Mouse (Mus musculus) forebrain, embryonic 16.5 days (tissue): ENCODE measurements around the gene Btbd9. TPM values are rescaled to one million over a fixed set of nuclear protein-coding genes. Genes with fewer than 3 reads are reported as not detected.

Experiments used
- ATAC-seq: fragments of 200-750 bp; cut with Nextera tagmentation; 2 replicates; pipeline ENCODE4 v1.8.0; 2017; ENCODE audit warnings: mild to moderate bottlenecking, moderate library complexity
- H3K27ac ChIP-seq: fragments of 300-500 bp; sonication (generic); 2 replicates; pipeline ENCODE4 v1.5.1; 2014; ENCODE audit warnings: low read length, control low read depth
- H3K27me3 ChIP-seq: fragments of 300-500 bp; sonication (generic); replicated peaks from 2 replicates; pipeline ENCODE4 v1.6.1; 2014; ENCODE audit warnings: low read length; ENCODE audit not compliant: control insufficient read depth, insufficient read depth
- H3K36me3 ChIP-seq: fragments of 300-500 bp; sonication (generic); 2 replicates; pipeline ENCODE4 v1.6.1; 2014; ENCODE audit not compliant: control insufficient read depth, insufficient read depth
- H3K4me1 ChIP-seq: fragments of 300-500 bp; sonication (generic); replicated peaks from 2 replicates; pipeline ENCODE4 v1.6.1; 2014; ENCODE audit warnings: low read length; ENCODE audit not compliant: control insufficient read depth, insufficient read depth
- H3K4me2 ChIP-seq: fragments of 300-500 bp; sonication (generic); 2 replicates; pipeline ENCODE4 v1.6.1; 2014; ENCODE audit warnings: mild to moderate bottlenecking, low read length, control low read depth
- H3K4me3 ChIP-seq: fragments of 300-500 bp; sonication (generic); replicated peaks from 2 replicates; pipeline ENCODE4 v1.5.1; 2014; ENCODE audit warnings: mild to moderate bottlenecking, low read length, control low read depth
- H3K9ac ChIP-seq: fragments of 300-500 bp; sonication (generic); replicated peaks from 2 replicates; pipeline ENCODE4 v1.6.1; 2014; ENCODE audit warnings: low read depth, low read length, control low read depth
- H3K9me3 ChIP-seq: fragments of 300-500 bp; sonication (generic); 2 replicates; pipeline ENCODE4 v1.6.1; 2016; ENCODE audit warnings: low read length; ENCODE audit not compliant: control insufficient read depth
- WGBS: fragments of 180-500 bp; shearing (Covaris S2); extraction: QIAGEN DNeasy Blood & Tissue Kit; methylation state at CpG from one replicate; pipeline ENCODE4 v1.1.7; 2014; 5-methylcytosine and 5-hydroxymethylcytosine counted together
- polyA plus RNA-seq: library from polyadenylated mRNA; unstranded; fragments of >200 nt; fragmentation: Nextera tagmentation; extraction: Ambion mirVana; gene quantifications from 2 replicates; pipeline ENCODE4 v1.2.1, GENCODE M21; 2015

Btbd9 gene
- polyA plus RNA-seq, 1 experiment from 2014 or later = 141 TPM

GRCm38 (mm10) chr17:30612075-30612859 is 36.0 kb upstream of the Btbd9 start:
- Histone ChIP-seq H3K4me3 (peak overlapping the region; percentile 77), H3K9me3 (no peaks in the 10 kb centered on the region), H3K9ac (peak overlapping the region; percentile 86), H3K4me1 (peaks cover 18% of the 10 kb centered on the region), H3K36me3 (no peaks in the 10 kb centered on the region), H3K27me3 (no peaks in the 10 kb centered on the region), H3K27ac (peak overlapping the region; percentile 61), H3K4me2 (peak overlapping the region; percentile 77)
- peak; percentile 100 for ATAC-seq
- under 1% methylated on average over 33 of the region's 34 CpGs for WGBS

- H3K27me3 ChIP-seq = no peaks in the 10 kb centered on the region
- no peaks in the 10 kb centered on the region for H3K9me3 ChIP-seq
- H3K27ac ChIP-seq = no peak overlapping the region
- peak overlapping the region; percentile 77 for H3K4me2 ChIP-seq
- no peak for ATAC-seq
- H3K4me3 ChIP-seq = peak overlapping the region; percentile 77
- H3K9ac ChIP-seq = peak overlapping the region; percentile 86
- 23% methylated on average over 18 of the region's 18 CpGs for WGBS
- H3K4me1 ChIP-seq = peaks cover 18% of the 10 kb centered on the region
- no peaks in the 10 kb centered on the region for H3K36me3 ChIP-seq
Observed at GRCm38 (mm10) chr17:30611221-30612074, 35.2 kb upstream of the Btbd9 start.

DNA sequence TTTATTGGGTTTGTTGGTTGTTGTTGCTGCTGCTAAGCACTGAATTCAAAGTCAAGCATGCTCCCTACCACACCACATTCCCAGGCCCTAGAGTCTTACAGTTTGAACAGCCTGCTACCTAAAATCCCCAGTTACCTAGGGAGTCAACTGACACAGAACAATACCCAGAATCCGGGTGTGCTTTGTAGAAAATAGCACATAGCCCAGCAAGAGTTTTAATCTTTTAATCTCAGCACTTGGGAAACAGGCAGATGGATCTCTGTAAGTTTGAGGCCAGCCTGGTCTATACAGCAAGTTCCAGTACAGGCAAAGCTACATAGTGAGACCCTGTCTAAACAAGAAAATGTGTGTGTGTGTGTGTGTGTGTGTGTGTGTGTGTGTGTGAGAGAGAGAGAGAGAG is 34.5 kb upstream of the Btbd9 start:
- H3K27me3 ChIP-seq = no peaks in the 10 kb centered on the region
- no peak overlapping the region for H3K9ac ChIP-seq
- WGBS = 46% methylated on average over 1 of the region's 1 CpGs
- H3K36me3 ChIP-seq = no peaks in the 10 kb centered on the region
- H3K9me3 ChIP-seq = no peaks in the 10 kb centered on the region
- no peak overlapping the region for H3K4me2 ChIP-seq
- peaks cover 18% of the 10 kb centered on the region for H3K4me1 ChIP-seq
- no peak for ATAC-seq
- no peak overlapping the region for H3K27ac ChIP-seq
- H3K4me3 ChIP-seq = no peak overlapping the region

- H3K36me3 ChIP-seq = no peaks in the 10 kb centered on the region
- H3K4me3 ChIP-seq = no peak overlapping the region
- peaks cover 18% of the 10 kb centered on the region for H3K4me1 ChIP-seq
- no peak for ATAC-seq
- no peak overlapping the region for H3K4me2 ChIP-seq
- no peaks in the 10 kb centered on the region for H3K9me3 ChIP-seq
- WGBS = 96% methylated on average over 5 of the region's 5 CpGs
- no peaks in the 10 kb centered on the region for H3K27me3 ChIP-seq
- H3K9ac ChIP-seq = no peak overlapping the region
- no peak overlapping the region for H3K27ac ChIP-seq
Observed at GRCm38 (mm10) chr17:30609980-30610307, 33.7 kb upstream of the Btbd9 start.

DNA sequence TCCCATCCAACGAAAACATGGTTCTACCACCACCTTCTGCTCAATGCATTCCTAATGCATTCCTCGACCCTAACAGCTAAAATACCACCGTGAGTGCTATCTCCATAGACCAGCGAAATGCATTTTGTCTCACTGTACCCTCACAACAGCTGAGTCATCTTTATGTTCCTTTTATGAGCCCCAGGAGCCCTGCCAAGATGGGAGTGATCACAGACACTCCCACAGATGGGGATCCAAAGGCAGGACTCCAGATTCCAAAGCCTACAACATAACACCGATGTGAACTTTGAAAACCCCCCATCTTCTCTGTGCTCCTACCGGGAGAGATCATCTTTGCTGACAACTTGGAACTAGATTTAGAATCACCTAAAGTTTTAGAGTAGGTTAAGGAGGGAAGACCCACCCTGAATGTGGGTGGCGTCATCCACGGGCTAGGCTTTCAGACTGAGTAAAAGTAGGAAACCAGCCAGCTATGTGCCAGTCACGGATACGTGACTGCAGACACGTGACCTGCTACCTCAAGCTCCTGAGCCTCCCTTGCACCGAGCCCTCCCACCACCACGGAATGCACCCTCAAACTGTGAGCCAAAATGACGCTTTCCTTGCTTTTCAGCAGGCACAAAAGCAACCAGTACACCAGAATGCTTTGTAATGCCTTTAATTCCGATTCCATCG is 33.2 kb upstream of the Btbd9 start:
- no peak overlapping the region for H3K4me3 ChIP-seq
- ATAC-seq = no peak
- 77% methylated on average over 16 of the region's 16 CpGs for WGBS
- H3K27me3 ChIP-seq = no peaks in the 10 kb centered on the region
- no peaks in the 10 kb centered on the region for H3K36me3 ChIP-seq
- no peaks in the 10 kb centered on the region for H3K9me3 ChIP-seq
- H3K27ac ChIP-seq = no peak overlapping the region; the same call in 1 of the 2 replicates
- no peak overlapping the region for H3K9ac ChIP-seq
- H3K4me1 ChIP-seq = peaks cover 18% of the 10 kb centered on the region
- no peak overlapping the region for H3K4me2 ChIP-seq

DNA sequence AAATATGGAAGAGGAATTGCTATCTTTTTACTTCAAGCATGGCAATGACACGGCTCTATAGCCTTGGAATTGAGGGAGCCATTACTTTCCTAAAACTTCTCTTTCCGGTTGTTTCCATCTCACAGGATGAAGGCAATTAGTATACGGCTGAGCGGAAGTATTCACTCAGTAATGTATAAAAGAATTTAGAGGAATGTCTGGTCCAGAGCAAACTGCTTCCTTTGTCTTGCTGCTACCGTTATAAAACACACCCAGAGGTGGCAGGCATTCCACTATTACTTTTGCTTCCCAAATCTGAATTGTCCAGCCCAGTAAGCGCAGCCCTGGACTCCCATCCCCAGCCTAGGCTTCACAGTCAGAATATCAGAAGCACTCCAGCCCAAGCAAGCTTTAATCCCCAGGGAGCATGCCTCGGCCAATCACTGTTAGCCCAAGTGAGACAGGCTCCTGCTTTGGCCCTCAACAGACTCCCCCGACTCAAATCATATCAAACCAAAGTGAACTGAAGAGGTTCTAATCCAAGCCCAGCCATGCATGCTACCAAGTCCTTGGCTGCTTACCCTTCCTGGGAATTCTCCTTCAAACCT is 31.7 kb upstream of the Btbd9 start:
- no peak overlapping the region for H3K9ac ChIP-seq
- H3K4me1 ChIP-seq = peaks cover 18% of the 10 kb centered on the region
- no peaks in the 10 kb centered on the region for H3K27me3 ChIP-seq
- no peak overlapping the region for H3K4me2 ChIP-seq
- no peak overlapping the region for H3K4me3 ChIP-seq
- no peaks in the 10 kb centered on the region for H3K36me3 ChIP-seq
- 24% methylated on average over 8 of the region's 8 CpGs for WGBS
- no peaks in the 10 kb centered on the region for H3K9me3 ChIP-seq
- H3K27ac ChIP-seq = no peak overlapping the region
- no peak for ATAC-seq

GRCm38 (mm10) chr17:30607330-30607729 is 31.0 kb upstream of the Btbd9 start:
- 76% methylated on average over 7 of the region's 7 CpGs for WGBS
- no peak for ATAC-seq
- H3K9me3 ChIP-seq = no peaks in the 10 kb centered on the region
- no peak overlapping the region for H3K9ac ChIP-seq
- no peak overlapping the region for H3K4me2 ChIP-seq
- peaks cover 18% of the 10 kb centered on the region for H3K4me1 ChIP-seq
- no peaks in the 10 kb centered on the region for H3K27me3 ChIP-seq
- peaks cover 4% of the 10 kb centered on the region; the same call in 1 of the 2 replicates for H3K36me3 ChIP-seq
- no peak overlapping the region for H3K4me3 ChIP-seq
- H3K27ac ChIP-seq = no peak overlapping the region

DNA sequence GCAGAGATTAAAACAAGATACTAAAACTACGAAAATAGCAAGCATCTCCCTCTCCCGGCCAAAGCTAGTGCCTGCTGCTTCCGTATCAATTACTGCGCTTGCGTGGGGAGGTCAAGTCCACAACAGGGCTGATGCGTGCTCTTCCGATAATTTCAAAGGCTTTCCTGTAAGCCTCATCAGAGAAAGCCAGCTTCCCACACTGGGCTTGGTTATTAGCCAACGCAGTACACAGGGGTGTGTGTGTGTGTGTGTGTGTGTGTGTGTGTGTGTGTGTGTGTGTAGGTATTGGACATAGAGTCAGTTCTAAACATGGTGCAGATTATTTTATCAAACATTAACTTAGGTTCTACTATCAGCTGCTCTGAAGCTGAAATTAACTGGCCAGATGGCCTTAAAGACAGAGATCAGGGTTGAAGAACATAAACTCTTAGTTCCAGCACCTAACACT is 30.4 kb upstream of the Btbd9 start:
- WGBS = 92% methylated on average over 8 of the region's 8 CpGs
- Histone ChIP-seq H3K4me1 (peaks cover 14% of the 10 kb centered on the region), H3K36me3 (peaks cover 6% of the 10 kb centered on the region; the same call in 1 of the 2 replicates), H3K4me3 (no peak overlapping the region), H3K4me2 (no peak overlapping the region), H3K9me3 (no peaks in the 10 kb centered on the region), H3K27ac (no peak overlapping the region), H3K9ac (no peak overlapping the region), H3K27me3 (no peaks in the 10 kb centered on the region)
- ATAC-seq = no peak

DNA sequence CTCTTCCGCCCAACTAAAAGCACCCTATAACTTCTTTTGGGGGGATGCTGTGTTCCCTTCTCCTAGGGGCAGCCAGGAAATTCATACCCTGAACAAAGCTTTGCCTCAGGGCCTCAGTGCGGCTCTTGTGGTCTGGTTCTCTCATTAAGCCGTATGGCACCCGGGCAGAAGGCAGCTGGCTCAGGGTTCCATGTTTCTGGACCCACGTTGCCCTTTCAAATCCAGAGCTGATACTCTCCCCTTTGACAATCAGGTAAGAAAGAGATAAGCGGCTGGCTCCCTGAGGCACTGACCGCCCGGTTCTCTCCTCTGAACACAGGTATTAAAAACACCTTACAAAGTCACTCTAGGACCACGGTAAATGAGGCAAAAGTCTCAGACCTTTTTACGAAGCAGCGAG is 29.9 kb upstream of the Btbd9 start:
- no peak overlapping the region for H3K4me3 ChIP-seq
- H3K9ac ChIP-seq = no peak overlapping the region
- no peak overlapping the region for H3K27ac ChIP-seq
- 89% methylated on average over 11 of the region's 11 CpGs for WGBS
- no peak for ATAC-seq
- no peaks in the 10 kb centered on the region for H3K27me3 ChIP-seq
- peaks cover 10% of the 10 kb centered on the region for H3K4me1 ChIP-seq
- peaks cover 6% of the 10 kb centered on the region; the same call in 1 of the 2 replicates for H3K36me3 ChIP-seq
- H3K4me2 ChIP-seq = no peak overlapping the region
- H3K9me3 ChIP-seq = no peaks in the 10 kb centered on the region
